Mouse (Mus musculus): ENCODE measurements at regions not wholly inside any gene's neighbourhood (a gene's known extent, or its start where the extent isn't known, plus 50 kb on each side); places are given as distances from the start of the nearest gene placed in this dataset.

DNA sequence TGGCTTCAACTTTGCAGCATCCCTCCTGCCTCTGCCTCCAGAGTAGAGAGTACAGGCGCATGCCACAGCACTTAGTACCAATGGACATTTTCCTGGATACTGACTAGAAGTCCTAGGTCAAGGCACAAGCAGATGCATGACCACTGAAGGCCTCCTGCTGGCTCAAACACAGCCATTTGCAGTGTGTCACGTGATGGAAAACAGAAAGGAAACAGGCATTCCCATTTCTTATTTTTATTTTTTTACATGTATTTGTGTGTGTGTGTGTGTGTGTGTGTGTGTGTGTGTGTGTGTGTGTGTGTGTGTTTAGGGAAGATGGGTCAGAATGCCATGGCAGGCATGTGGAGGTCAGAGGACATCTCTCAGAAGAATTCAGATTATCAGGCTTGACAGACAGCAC lies 65.6 kb downstream of the Thap12 start:
- Histone ChIP-seq H3K4me1 (replicated peaks; ENCODE audit: control insufficient read depth, insufficient read depth, low read length) (0 out of 2 replicates have a peak, but pooled peaks cover 3% of the 10 kb centered on the region), H3K9ac (ENCODE audit: low read length) (no peak overlapping the region), H3K36me3 (ENCODE audit: control insufficient read depth, insufficient read depth, low read length) (no peaks in the 10 kb centered on the region), H3K9me3 (ENCODE audit: control insufficient read depth, low read length) (no peaks in the 10 kb centered on the region), H3K4me3 (ENCODE audit: low read depth, low read length) (no peak overlapping the region), H3K27ac (ENCODE audit: low read depth, low read length) (no peak overlapping the region), H3K4me2 (ENCODE audit: low read depth, low read length, severe bottlenecking) (no peak overlapping the region), H3K27me3 (ENCODE audit: control insufficient read depth, insufficient read depth, low read length) (no peaks in the 10 kb centered on the region)
- DNase-seq (ENCODE audit: low spot score) (no peak), ATAC-seq (replicated peaks; ENCODE audit: low FRiP score) (no peak)
- 77% methylated on average over 2 of the region's 2 CpGs for WGBS

DNA sequence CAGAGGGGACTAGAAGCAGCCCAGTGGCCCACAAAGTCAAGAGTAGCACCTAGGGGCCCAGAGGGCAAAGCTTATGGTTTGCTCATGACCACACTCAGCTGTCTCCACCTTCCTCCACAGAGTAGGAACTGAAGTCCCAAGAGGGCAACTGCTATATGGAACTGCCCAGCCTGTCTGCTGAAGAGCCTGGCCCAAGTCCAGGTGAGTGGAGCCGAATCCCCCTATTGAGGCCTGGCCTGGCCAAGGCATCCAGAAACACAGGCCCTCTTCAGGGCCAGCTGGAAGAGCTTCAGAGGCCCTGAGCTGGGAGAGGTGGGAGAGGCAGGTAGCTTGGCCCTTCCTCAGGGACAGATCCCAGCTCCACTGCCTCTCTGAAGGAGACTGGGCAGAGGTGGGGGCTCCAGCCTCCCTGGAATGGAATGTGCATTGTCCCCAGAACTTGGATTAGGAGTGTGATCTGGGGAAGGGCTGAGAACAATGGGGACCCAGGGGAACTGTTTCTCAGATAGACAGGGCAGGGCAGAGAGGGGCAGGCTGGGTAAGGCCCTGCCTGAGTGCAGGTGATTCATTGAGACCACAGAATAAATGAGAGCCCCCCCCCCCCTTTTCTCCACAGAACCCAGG lies 65.7 kb upstream of the Wnt11 start:
- no peak overlapping the region for H3K27ac ChIP-seq (ENCODE audit: low read depth, low read length)

DNA sequence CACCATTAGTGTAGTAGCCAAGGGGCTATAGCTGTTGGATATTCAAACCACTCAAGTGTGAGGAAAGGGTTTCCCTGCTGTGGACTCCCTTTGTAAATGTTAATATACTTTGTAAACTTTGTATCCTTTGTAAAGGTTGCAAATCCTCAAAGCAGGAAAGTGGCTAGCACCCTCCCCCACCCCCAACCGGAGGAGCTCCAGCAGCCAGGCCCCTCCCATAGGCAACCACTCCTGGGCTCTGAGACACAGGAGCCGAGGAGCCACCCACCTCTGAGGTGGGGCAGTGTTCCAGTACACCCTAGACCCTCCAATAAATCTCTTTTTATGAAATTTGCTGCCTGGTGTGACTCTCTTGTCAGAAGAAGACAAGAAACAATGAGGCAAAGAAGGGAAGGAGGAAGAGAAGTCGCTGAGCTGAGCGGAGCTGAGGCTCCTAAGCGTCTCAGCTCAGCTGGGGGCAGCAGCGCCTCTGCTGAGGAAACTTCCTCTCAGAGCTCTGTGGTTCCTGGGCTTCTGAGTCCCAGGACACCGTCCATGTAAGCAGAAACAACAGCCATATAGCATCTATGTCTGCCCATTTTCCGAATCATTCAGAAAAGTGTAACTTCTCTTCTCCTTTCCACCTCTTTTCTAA lies 64.5 kb upstream of the Wnt11 start:
- H3K4me3 ChIP-seq (ENCODE audit: low read depth, low read length) = no peak overlapping the region

More for the DNA sequence above, 65.7 kb upstream of the Wnt11 start:
- H3K4me1 ChIP-seq (replicated peaks; ENCODE audit: control insufficient read depth, insufficient read depth, low read length) = 0 out of 2 replicates have a peak, but pooled peaks cover 3% of the 10 kb centered on the region
- no peaks in the 10 kb centered on the region for H3K27me3 ChIP-seq (ENCODE audit: control insufficient read depth, insufficient read depth, low read length)
- 82% methylated on average over 1 of the region's 1 CpGs for WGBS
- H3K9me3 ChIP-seq (ENCODE audit: control insufficient read depth, low read length) = no peaks in the 10 kb centered on the region
- H3K9ac ChIP-seq (ENCODE audit: low read length) = no peak overlapping the region
- H3K4me2 ChIP-seq (ENCODE audit: low read depth, low read length, severe bottlenecking) = no peak overlapping the region
- ATAC-seq (replicated peaks; ENCODE audit: low FRiP score) = no peak
- no peaks in the 10 kb centered on the region for H3K36me3 ChIP-seq (ENCODE audit: control insufficient read depth, insufficient read depth, low read length)
- no peak for DNase-seq (ENCODE audit: low spot score)
- H3K4me3 ChIP-seq (ENCODE audit: low read depth, low read length) = no peak overlapping the region

DNA sequence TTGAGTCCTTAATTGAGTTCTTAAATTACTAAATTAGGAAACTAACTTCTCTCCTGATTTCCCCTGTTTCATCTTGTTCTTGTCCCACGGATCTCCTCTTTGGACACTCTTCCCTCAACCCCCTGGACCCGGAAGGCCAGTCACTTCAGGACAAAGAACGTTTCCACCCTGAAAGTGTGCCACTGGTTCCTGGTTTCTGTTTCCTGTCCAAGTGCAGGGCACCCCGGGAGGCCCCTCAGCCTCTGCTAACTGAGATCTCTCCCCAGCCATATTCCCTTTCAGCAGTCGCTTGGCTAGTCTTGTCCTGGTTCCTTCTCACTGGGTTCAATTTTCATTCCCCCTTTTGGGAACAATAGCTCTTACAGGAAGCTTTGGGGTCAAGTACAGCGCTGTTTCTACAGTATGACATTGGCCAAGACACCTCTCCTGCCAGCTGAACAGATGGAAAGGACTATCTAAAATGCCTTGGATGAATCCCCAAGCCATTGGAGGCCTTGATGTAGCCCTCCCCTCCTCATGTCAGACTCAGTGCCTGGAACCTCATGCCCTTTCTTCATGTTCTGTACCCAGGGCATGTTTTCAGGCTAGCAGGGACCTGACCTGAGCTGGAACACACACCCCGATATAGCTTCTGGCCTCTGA lies 63.7 kb upstream of the Wnt11 start:
- H3K9ac ChIP-seq (ENCODE audit: low read length) = no peak overlapping the region
- no peaks in the 10 kb centered on the region for H3K27me3 ChIP-seq (ENCODE audit: control insufficient read depth, insufficient read depth, low read length)
- 0 out of 2 replicates have a peak, but pooled peaks cover 3% of the 10 kb centered on the region for H3K4me1 ChIP-seq (replicated peaks; ENCODE audit: control insufficient read depth, insufficient read depth, low read length)
- ATAC-seq (replicated peaks; ENCODE audit: low FRiP score) (no peak), DNase-seq (ENCODE audit: low spot score) (no peak)
- no peak overlapping the region for H3K27ac ChIP-seq (ENCODE audit: low read depth, low read length)
- no peaks in the 10 kb centered on the region for H3K9me3 ChIP-seq (ENCODE audit: control insufficient read depth, low read length)
- no peak overlapping the region for H3K4me2 ChIP-seq (ENCODE audit: low read depth, low read length, severe bottlenecking)
- no peak overlapping the region for H3K4me3 ChIP-seq (ENCODE audit: low read depth, low read length)
- 47% methylated on average over 7 of the region's 7 CpGs for WGBS
- no peaks in the 10 kb centered on the region for H3K36me3 ChIP-seq (ENCODE audit: control insufficient read depth, insufficient read depth, low read length)

More for the DNA sequence above, 64.5 kb upstream of the Wnt11 start:
- Histone ChIP-seq H3K27me3 (ENCODE audit: control insufficient read depth, insufficient read depth, low read length) (no peaks in the 10 kb centered on the region), H3K9me3 (ENCODE audit: control insufficient read depth, low read length) (no peaks in the 10 kb centered on the region), H3K4me1 (replicated peaks; ENCODE audit: control insufficient read depth, insufficient read depth, low read length) (0 out of 2 replicates have a peak, but pooled peaks cover 3% of the 10 kb centered on the region), H3K9ac (ENCODE audit: low read length) (no peak overlapping the region; the same call in 1 of the 2 replicates), H3K4me2 (ENCODE audit: low read depth, low read length, severe bottlenecking) (peak overlapping the region; percentile 24; the same call in 1 of the 2 replicates), H3K36me3 (ENCODE audit: control insufficient read depth, insufficient read depth, low read length) (no peaks in the 10 kb centered on the region), H3K27ac (ENCODE audit: low read depth, low read length) (no peak overlapping the region)
- ATAC-seq (replicated peaks; ENCODE audit: low FRiP score) = no peak
- no peak for DNase-seq (ENCODE audit: low spot score)
- 7% methylated on average over 8 of the region's 8 CpGs for WGBS

DNA sequence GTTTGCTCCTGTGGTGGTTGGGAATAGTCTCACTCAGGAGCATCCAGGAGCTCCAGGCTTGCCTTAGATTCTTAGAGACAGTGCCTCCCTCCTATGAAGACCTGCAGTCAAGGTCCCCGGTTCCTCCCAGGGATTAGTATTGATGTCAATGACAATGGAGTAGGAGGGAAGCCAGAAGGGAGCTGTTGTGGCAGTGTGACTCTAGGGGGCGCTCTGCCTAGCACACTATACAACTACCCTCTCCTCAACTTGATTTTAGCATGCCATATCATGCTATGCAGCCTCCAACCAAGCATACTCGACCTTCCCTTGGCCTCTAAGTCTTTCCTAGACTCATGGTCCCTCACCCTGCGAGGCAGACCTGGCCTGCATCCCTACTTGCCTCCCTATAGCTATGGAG lies 60.3 kb upstream of the Wnt11 start:
- Histone ChIP-seq H3K9ac (ENCODE audit: low read length) (no peak overlapping the region), H3K4me2 (ENCODE audit: low read depth, low read length, severe bottlenecking) (no peak overlapping the region), H3K9me3 (ENCODE audit: control insufficient read depth, low read length) (no peaks in the 10 kb centered on the region), H3K4me3 (ENCODE audit: low read depth, low read length) (no peak overlapping the region), H3K4me1 (replicated peaks; ENCODE audit: control insufficient read depth, insufficient read depth, low read length) (0 out of 2 replicates have a peak, but pooled peaks cover 3% of the 10 kb centered on the region), H3K27me3 (ENCODE audit: control insufficient read depth, insufficient read depth, low read length) (no peaks in the 10 kb centered on the region), H3K36me3 (ENCODE audit: control insufficient read depth, insufficient read depth, low read length) (no peaks in the 10 kb centered on the region), H3K27ac (ENCODE audit: low read depth, low read length) (no peak overlapping the region)
- DNase-seq (ENCODE audit: low spot score) (no peak), ATAC-seq (replicated peaks; ENCODE audit: low FRiP score) (no peak)
- WGBS = 39% methylated on average over 4 of the region's 4 CpGs

DNA sequence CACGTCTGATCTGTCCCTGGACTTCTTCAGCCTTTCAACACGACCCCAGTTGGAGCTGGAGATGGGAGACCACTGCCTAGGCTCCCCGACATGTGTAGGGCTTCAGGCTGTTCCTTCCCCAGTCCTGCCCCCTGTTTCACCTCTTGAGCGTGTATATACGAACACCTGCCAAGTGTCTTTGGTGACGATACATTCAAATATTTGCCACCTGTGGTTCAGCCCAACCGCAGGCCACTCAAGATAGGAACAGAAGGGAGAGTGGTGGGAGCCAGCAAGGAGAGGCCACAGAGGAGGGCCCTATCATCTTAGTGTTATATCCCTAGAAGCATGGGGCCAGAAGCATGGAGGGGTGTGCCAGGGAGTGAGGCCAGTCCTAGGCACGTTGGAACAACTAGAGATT lies 59.9 kb upstream of the Wnt11 start:
- WGBS = 82% methylated on average over 8 of the region's 8 CpGs
- no peak overlapping the region for H3K9ac ChIP-seq (ENCODE audit: low read length)
- H3K4me1 ChIP-seq (replicated peaks; ENCODE audit: control insufficient read depth, insufficient read depth, low read length) = 0 out of 2 replicates have a peak, but pooled peaks cover 3% of the 10 kb centered on the region
- H3K9me3 ChIP-seq (ENCODE audit: control insufficient read depth, low read length) = no peaks in the 10 kb centered on the region
- H3K27ac ChIP-seq (ENCODE audit: low read depth, low read length) = no peak overlapping the region
- ATAC-seq (replicated peaks; ENCODE audit: low FRiP score) = no peak
- DNase-seq (ENCODE audit: low spot score) = no peak
- no peak overlapping the region for H3K4me3 ChIP-seq (ENCODE audit: low read depth, low read length)
- no peaks in the 10 kb centered on the region for H3K27me3 ChIP-seq (ENCODE audit: control insufficient read depth, insufficient read depth, low read length)
- H3K4me2 ChIP-seq (ENCODE audit: low read depth, low read length, severe bottlenecking) = no peak overlapping the region
- no peaks in the 10 kb centered on the region for H3K36me3 ChIP-seq (ENCODE audit: control insufficient read depth, insufficient read depth, low read length)

DNA sequence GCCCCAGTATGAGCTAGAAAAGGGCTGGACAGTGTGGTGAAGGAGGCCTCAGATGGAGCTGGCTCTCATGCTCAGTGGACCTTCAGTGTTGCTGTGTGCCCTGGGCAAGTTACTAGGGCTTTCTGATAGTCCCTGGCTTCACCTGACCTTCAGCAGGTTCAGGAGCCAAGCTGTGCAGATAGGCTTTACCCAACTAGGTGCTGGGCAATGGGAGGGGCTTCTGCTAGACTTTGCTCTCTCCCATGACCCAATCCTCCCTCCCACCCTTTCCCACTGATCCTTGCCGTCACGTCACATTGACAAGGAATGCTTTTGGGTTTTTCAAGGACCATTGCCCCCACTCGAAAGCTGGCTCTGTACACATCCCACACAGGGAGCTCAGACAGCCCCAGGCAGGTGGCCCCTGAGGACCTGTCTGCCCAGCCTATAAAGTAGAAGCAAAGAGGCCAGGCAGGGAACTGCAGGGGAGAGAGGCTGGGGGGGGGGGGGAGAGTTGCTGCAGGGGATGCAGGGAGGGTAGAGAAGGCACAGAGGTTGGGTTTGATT lies 57.5 kb upstream of the Wnt11 start:
- Histone ChIP-seq H3K4me3 (ENCODE audit: low read depth, low read length) (no peak overlapping the region), H3K9ac (ENCODE audit: low read length) (no peak overlapping the region), H3K4me2 (ENCODE audit: low read depth, low read length, severe bottlenecking) (no peak overlapping the region), H3K27ac (ENCODE audit: low read depth, low read length) (no peak overlapping the region), H3K9me3 (ENCODE audit: control insufficient read depth, low read length) (no peaks in the 10 kb centered on the region), H3K36me3 (ENCODE audit: control insufficient read depth, insufficient read depth, low read length) (no peaks in the 10 kb centered on the region), H3K4me1 (replicated peaks; ENCODE audit: control insufficient read depth, insufficient read depth, low read length) (no peaks in the 10 kb centered on the region), H3K27me3 (ENCODE audit: control insufficient read depth, insufficient read depth, low read length) (no peaks in the 10 kb centered on the region)
- no peak for DNase-seq (ENCODE audit: low spot score)
- ATAC-seq (replicated peaks; ENCODE audit: low FRiP score) = no peak
- WGBS = 57% methylated on average over 3 of the region's 3 CpGs

DNA sequence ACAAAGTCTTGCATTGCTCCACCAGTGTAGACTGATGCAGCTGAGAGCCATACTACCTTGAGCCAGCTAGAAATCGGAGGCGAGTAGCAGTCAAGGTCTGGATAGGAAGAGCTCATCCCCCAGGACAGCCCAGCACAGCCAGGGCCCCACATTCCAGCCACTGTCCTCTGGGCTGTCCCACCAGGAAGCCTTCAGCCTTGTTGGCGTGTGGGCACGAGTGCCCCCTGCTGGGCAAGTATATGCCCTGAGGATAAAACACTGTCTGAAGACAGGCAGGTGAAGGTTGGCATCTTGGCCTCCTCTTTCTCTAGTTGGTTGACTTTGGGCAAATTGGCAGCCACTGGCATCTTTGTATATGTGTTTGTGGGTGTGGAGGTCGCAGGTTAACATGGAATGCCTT lies 56.0 kb upstream of the Wnt11 start:
- Histone ChIP-seq H3K27me3 (ENCODE audit: control insufficient read depth, insufficient read depth, low read length) (no peaks in the 10 kb centered on the region), H3K36me3 (ENCODE audit: control insufficient read depth, insufficient read depth, low read length) (no peaks in the 10 kb centered on the region), H3K9me3 (ENCODE audit: control insufficient read depth, low read length) (no peaks in the 10 kb centered on the region), H3K27ac (ENCODE audit: low read depth, low read length) (no peak overlapping the region), H3K4me1 (replicated peaks; ENCODE audit: control insufficient read depth, insufficient read depth, low read length) (peaks cover under 1% of the 10 kb centered on the region), H3K9ac (ENCODE audit: low read length) (no peak overlapping the region), H3K4me2 (ENCODE audit: low read depth, low read length, severe bottlenecking) (no peak overlapping the region), H3K4me3 (ENCODE audit: low read depth, low read length) (no peak overlapping the region)
- peak; percentile 82 for DNase-seq (ENCODE audit: low spot score)
- 29% methylated on average over 5 of the region's 5 CpGs for WGBS
- no peak for ATAC-seq (replicated peaks; ENCODE audit: low FRiP score)
